Mouse (Mus musculus): ENCODE measurements around the gene Olfr746.

Olfr746 gene

DNA sequence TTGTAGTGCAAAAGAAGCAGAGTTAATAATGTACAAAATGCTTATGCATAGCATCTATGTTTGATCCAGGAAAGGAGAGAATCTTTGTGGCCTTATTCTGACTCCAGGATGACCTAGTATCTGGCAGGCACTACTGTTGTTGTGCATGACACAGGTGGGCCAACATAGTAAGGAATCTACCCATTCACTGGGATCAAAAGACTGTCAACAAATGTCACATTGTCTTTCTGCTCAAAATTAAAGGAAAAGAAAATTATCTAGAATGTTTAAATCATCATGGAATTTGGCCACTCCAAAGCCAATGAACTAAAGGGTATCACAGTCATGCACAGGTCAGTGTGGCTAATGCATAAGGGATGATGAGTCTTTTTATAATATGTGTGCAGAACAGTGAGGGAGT lies at the start of gene Olfr746:
Gene Olfr746 (plus strand): TSS at position 301 of the 400 bp plus-strand sequence.
- no peak for DNase-seq (ENCODE audit: low spot score)

- DNase-seq (ENCODE audit: low spot score): no peak
These were observed 32.3 kb upstream of the Olfr746 start, which contains the start of gene Olfr744 for GRCm38 (mm10) chr14:50614579-50614978. TSS of gene Olfr744 (plus strand) at chr14:50614879.

DNA sequence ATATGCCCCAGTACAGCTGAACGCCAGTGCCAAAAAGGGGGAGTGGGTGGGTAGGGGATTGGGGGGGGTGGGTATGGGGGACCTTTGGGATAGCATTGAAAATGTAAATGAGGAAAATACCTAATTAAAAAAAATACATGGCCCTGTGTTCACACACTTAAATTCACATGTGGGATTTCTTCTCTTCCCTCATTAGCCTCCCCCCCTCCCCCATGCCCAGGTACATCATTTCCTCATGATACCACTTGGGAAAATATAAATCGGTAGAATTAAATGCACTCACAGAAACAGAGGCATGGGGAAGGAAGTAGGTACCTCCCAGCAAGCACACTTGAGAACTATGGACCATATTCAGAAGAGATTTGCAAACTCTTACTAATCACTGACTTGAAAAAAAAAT lies 7.8 kb upstream of the Olfr746 start, which contains the start of gene Olfr745:
Gene Olfr745 (plus strand): TSS at position 301 of the 400 bp plus-strand sequence.
- no peak for DNase-seq (ENCODE audit: low spot score)

- no peak for DNase-seq (ENCODE audit: low spot score)
These were observed 46.2 kb downstream of the Olfr746 start, which contains the start of gene Olfr747 for GRCm38 (mm10) chr14:50693106-50693505. TSS of gene Olfr747 (minus strand) at chr14:50693206.
